ENCODE assay signal across 24 mouse cellular contexts in the genomic region with DNA sequence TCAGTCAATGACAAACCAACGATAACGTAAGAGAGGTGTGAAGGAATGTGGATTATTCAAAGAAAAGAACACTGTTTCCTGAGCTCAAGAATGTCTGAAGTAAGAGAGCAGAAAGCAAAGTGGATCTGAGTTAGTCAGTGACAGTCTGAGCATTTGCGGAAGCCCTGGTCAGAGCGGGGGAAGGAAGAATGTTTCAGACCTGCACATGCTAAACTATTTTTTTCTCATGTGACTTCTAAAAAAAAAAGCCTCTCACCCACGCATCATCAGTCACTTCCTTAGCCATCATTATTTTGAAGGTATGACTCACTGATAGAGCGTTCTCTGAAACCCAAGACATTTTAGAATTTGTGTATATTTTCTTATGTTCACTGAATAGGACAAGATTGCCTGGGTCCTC.
DNase-seq lines count a peak whose midpoint lies in the region; ATAC-seq and TF ChIP-seq lines count a peak whose summit lies in the region.
"Had no signal": no experiment of that assay in that cellular context is flagged by ENCODE, and none has a peak within 500 bp of the region (broad histone marks: within the 10 kb centered on the region; RNA-seq: fewer than 3 reads in every experiment).

No protein-coding gene starts in this region.

- peak; percentile 44; the same call in 1 of the 2 replicates for ATAC-seq in frontal cortex, adult (ENCODE audit: low TSS enrichment)
- ATAC-seq in CD4-positive, CD25-positive, alpha-beta regulatory T cell, adult 4 months: peak; percentile 90
- no peak for ATAC-seq in midbrain, embryonic 15.5 days (replicated peaks)

- TF ChIP-seq POLR2A in bone marrow macrophage, adult 2 months (IDR thresholded peaks at IDR 0.05; ENCODE audit: borderline replicate concordance, low read depth, low read length): no peak
- TF ChIP-seq POLR2A in myocyte (IDR thresholded peaks at IDR 0.05; ENCODE audit: insufficient read length, low read depth): no peak

- no peaks in the 10 kb centered on the region for H3K79me2 ChIP-seq in myocyte (ENCODE audit: control insufficient read depth, insufficient read depth)

- H3ac ChIP-seq in myocyte (ENCODE audit: control insufficient read depth, insufficient read length): no peak overlapping the region

- TF ChIP-seq CTCF in bone marrow macrophage, adult 2 months (IDR thresholded peaks at IDR 0.05; ENCODE audit: low read depth, low read length): no peak

- no peaks in the 10 kb centered on the region for H3K36me3 ChIP-seq in myocyte (ENCODE audit: control insufficient read depth, insufficient read depth)
- no peaks in the 10 kb centered on the region for H3K36me3 ChIP-seq in midbrain, embryonic 15.5 days (replicated peaks)
- H3K36me3 ChIP-seq: embryonic facial prominence, embryonic 15.5 days; forebrain, embryonic 12.5 days; neural tube, embryonic 12.5 days had no signal

- no peaks in the 10 kb centered on the region for H3K9me3 ChIP-seq in midbrain, embryonic 15.5 days
- H3K9me3 ChIP-seq: embryonic facial prominence, embryonic 15.5 days; forebrain, embryonic 12.5 days; neural tube, embryonic 12.5 days had no signal

- peaks cover 10% of the 10 kb centered on the region for H3K4me1 ChIP-seq in bone marrow macrophage, adult 2 months (ENCODE audit: control insufficient read depth, insufficient read depth, low read length)
- H3K4me1 ChIP-seq in midbrain, embryonic 15.5 days: no peaks in the 10 kb centered on the region
- H3K4me1 ChIP-seq: embryonic facial prominence, embryonic 15.5 days; forebrain, embryonic 12.5 days; neural tube, embryonic 12.5 days had no signal

- H3K27me3 ChIP-seq in myocyte (ENCODE audit: control insufficient read depth, insufficient read depth, insufficient read length): no peaks in the 10 kb centered on the region
- no peaks in the 10 kb centered on the region for H3K27me3 ChIP-seq in midbrain, embryonic 15.5 days (replicated peaks)
- H3K27me3 ChIP-seq: embryonic facial prominence, embryonic 15.5 days; forebrain, embryonic 12.5 days; neural tube, embryonic 12.5 days had no signal

- no peak overlapping the region for H3K4me3 ChIP-seq in bone marrow macrophage, adult 2 months (ENCODE audit: insufficient read depth, low read length)
- H3K4me3 ChIP-seq in myocyte: no peak overlapping the region
- H3K4me3 ChIP-seq in midbrain, embryonic 15.5 days: no peak overlapping the region
- H3K4me3 ChIP-seq: embryonic facial prominence, embryonic 15.5 days; forebrain, embryonic 12.5 days; left cerebral cortex, adult 2 months; neural tube, embryonic 12.5 days had no signal

- DNase-seq in frontal cortex, postnatal 14 days (ENCODE audit: low spot score in 2 of 2): no peak
- no peak for DNase-seq in gastrocnemius, adult 8-10 months (ENCODE audit: low spot score in 2 of 2)
- DNase-seq in embryo, embryonic 11 days: no peak
- DNase-seq: cerebellum, postnatal 14 days; heart, postnatal 10 days; kidney, adult 9 months; kidney, postnatal 36 days; layer of hippocampus, adult 9-11 months; left cerebral cortex, postnatal 4 days; lung, adult 18-20 months; lung, postnatal 4 days; thymus, postnatal 36 days had no signal

- H3K27ac ChIP-seq in bone marrow macrophage, adult 2 months (ENCODE audit: insufficient read depth, low read depth, low read length): peak overlapping the region; percentile 89
- H3K27ac ChIP-seq in midbrain, embryonic 15.5 days: no peak overlapping the region
- H3K27ac ChIP-seq: embryonic facial prominence, embryonic 15.5 days; forebrain, embryonic 12.5 days; left cerebral cortex, adult 2 months; neural tube, embryonic 12.5 days had no signal

- H3K4me2 ChIP-seq in myocyte (ENCODE audit: low read depth): peak overlapping the region; percentile 54
- H3K4me2 ChIP-seq in midbrain, embryonic 15.5 days: no peak overlapping the region
- H3K4me2 ChIP-seq: embryonic facial prominence, embryonic 15.5 days; forebrain, embryonic 12.5 days; heart, embryonic 11.5 days; liver, embryonic 11.5 days; midbrain, embryonic 11.5 days; neural tube, embryonic 12.5 days had no signal

- 90% methylated on average over 6 of the region's 6 CpGs for WGBS in midbrain, embryonic 15.5 days

- no peak overlapping the region for H3K9ac ChIP-seq in midbrain, embryonic 15.5 days
- H3K9ac ChIP-seq: embryonic facial prominence, embryonic 15.5 days; forebrain, embryonic 12.5 days; neural tube, embryonic 12.5 days had no signal

TF ChIP-seq in myocyte, 11 proteins besides CTCF, POLR2A, EP300 and RAD21:
- TF ChIP-seq USF1 (IDR thresholded peaks at IDR 0.05; ENCODE audit: low read depth): peak; percentile 56
- TF ChIP-seq MYOG (IDR thresholded peaks at IDR 0.05; ENCODE audit: control insufficient read depth in 1 of 3, insufficient read depth in 1 of 3, insufficient read length in 2 of 3, low read depth in 2 of 3): no peak
- TF ChIP-seq SRF (IDR thresholded peaks at IDR 0.05; ENCODE audit: control insufficient read depth, insufficient read length, low read depth): no peak
